Mouse (Mus musculus) liver, embryonic 14.5 days (tissue): ENCODE data around the gene Urad.

ENCODE experiments used
- CTCF ChIP-seq: IDR thresholded peaks from 2 replicates; pipeline ENCODE4 v1.5.1; 2016; ENCODE audit warnings: antibody characterized with exemption, low read depth, control low read depth
- EP300 ChIP-seq: IDR thresholded peaks from 2 replicates; pipeline ENCODE4 v1.6.1; 2016; ENCODE audit warnings: antibody characterized with exemption, low read depth

GRCm38 (mm10) chr5:147356260-147357055 lies 34.2 kb upstream of the Urad start:
- TF ChIP-seq CTCF (no peak), EP300 (no peak)
